Mouse (Mus musculus) limb, embryonic 12.5 days (tissue): ENCODE results near the gene Adh4. TPM values are rescaled to one million over a fixed set of nuclear protein-coding genes. Genes with fewer than 3 reads are reported as not detected.
"Not testable (repeated sequence)": the region's sequence is repeated elsewhere in the genome, so short reads cannot be mapped to it uniquely, and the experiment has no call there.

Experiments
- ATAC-seq: fragments of 200-750 bp; cut with Nextera tagmentation; 2 replicates; pipeline ENCODE4 v1.8.0; 2017; ENCODE audit warnings: low read depth, moderate TSS enrichment; ENCODE audit not compliant: insufficient number of reproducible peaks, insufficient read depth, low FRiP score, low TSS enrichment
- H3K27ac ChIP-seq: fragments of 300-500 bp; sonication (generic); 2 replicates; pipeline ENCODE4 v1.5.1; 2016; ENCODE audit warnings: mild to moderate bottlenecking, moderate library complexity
- H3K27me3 ChIP-seq: fragments of 300-500 bp; sonication (generic); 2 replicates; pipeline ENCODE4 v1.6.1; 2016; ENCODE audit warnings: mild to moderate bottlenecking, moderate library complexity
- H3K36me3 ChIP-seq: fragments of 300-500 bp; sonication (generic); 2 replicates; pipeline ENCODE4 v1.6.1; 2016; ENCODE audit warnings: mild to moderate bottlenecking, moderate library complexity
- H3K4me1 ChIP-seq: fragments of 300-500 bp; sonication (generic); replicated peaks from 2 replicates; pipeline ENCODE4 v1.6.1; 2016
- H3K4me2 ChIP-seq: fragments of 300-500 bp; sonication (generic); 2 replicates; pipeline ENCODE4 v1.6.1; 2016; ENCODE audit warnings: mild to moderate bottlenecking, moderate library complexity
- H3K4me3 ChIP-seq: fragments of 300-500 bp; sonication (generic); replicated peaks from 2 replicates; pipeline ENCODE4 v1.5.1; 2016; ENCODE audit warnings: mild to moderate bottlenecking
- H3K9ac ChIP-seq: fragments of 300-500 bp; sonication (generic); replicated peaks from 2 replicates; pipeline ENCODE4 v1.6.1; 2016; ENCODE audit warnings: mild to moderate bottlenecking, moderate library complexity
- H3K9me3 ChIP-seq: fragments of 300-500 bp; sonication (generic); 2 replicates; pipeline ENCODE4 v1.6.1; 2016; ENCODE audit warnings: mild to moderate bottlenecking, moderate library complexity
- WGBS: fragments of 180-500 bp; shearing (Covaris S2); methylation state at CpG from one replicate; pipeline ENCODE4 v1.1.7; 2016; 5-methylcytosine and 5-hydroxymethylcytosine counted together
- polyA plus RNA-seq: library from polyadenylated mRNA; unstranded; fragments of >200 nt; fragmentation: Nextera tagmentation; extraction: Ambion mirVana; gene quantifications from 2 replicates; pipeline ENCODE4 v1.2.1, GENCODE M21; 2016

Adh4 gene
- polyA plus RNA-seq, 1 experiment from 2014 or later, result not detected

- H3K9me3 ChIP-seq, H3K4me3 ChIP-seq, H3K27me3 ChIP-seq, H3K9ac ChIP-seq, H3K27ac ChIP-seq, ATAC-seq, H3K4me2 ChIP-seq, H3K4me1 ChIP-seq: not testable (repeated sequence)
- 95% methylated on average over 1 of the region's 1 CpGs for WGBS
- peaks cover 87% of the 10 kb centered on the region for H3K36me3 ChIP-seq
These were observed 51.4 kb downstream of the Adh4 start for GRCm38 (mm10) chr3:138466656-138467055.

- no peak overlapping the region for H3K4me2 ChIP-seq
- no peaks in the 10 kb centered on the region for H3K9me3 ChIP-seq
- no peak overlapping the region for H3K9ac ChIP-seq
- no peaks in the 10 kb centered on the region for H3K4me1 ChIP-seq
- H3K4me3 ChIP-seq, result no peak overlapping the region
- no peaks in the 10 kb centered on the region for H3K27me3 ChIP-seq
- peaks cover 67% of the 10 kb centered on the region for H3K36me3 ChIP-seq
- 79% methylated on average over 3 of the region's 3 CpGs for WGBS
- no peak overlapping the region for H3K27ac ChIP-seq
- ATAC-seq, result no peak
These were observed 55.8 kb downstream of the Adh4 start for GRCm38 (mm10) chr3:138471066-138471465.

GRCm38 (mm10) chr3:138479489-138479888, 64.2 kb downstream of the Adh4 start:
- Histone ChIP-seq H3K9me3 (peaks cover under 1% of the 10 kb centered on the region; the same call in 1 of the 2 replicates), H3K27ac (no peak overlapping the region), H3K4me2 (no peak overlapping the region), H3K4me1 (no peaks in the 10 kb centered on the region), H3K4me3 (no peak overlapping the region), H3K27me3 (no peaks in the 10 kb centered on the region), H3K36me3 (peaks cover 48% of the 10 kb centered on the region), H3K9ac (no peak overlapping the region)
- WGBS, result 94% methylated on average over 8 of the region's 8 CpGs
- ATAC-seq, result no peak

Other genes with a start within 250 kb of the Adh4 start
- gene 4930579F01Rik, start 221.6 kb upstream of the Adh4 start, polyA plus RNA-seq, result not detected in 2 replicates
- gene Adh7, start 197.7 kb upstream of the Adh4 start, polyA plus RNA-seq, result 0.10 and 0.20 TPM in 2 replicates
- gene Adh1, start 154.5 kb upstream of the Adh4 start, polyA plus RNA-seq, result 1.8 and 2.7 TPM in 2 replicates
- gene Adh6a, start 102.2 kb upstream of the Adh4 start, polyA plus RNA-seq, result not detected in 2 replicates
- gene Adh6b, start 73.7 kb upstream of the Adh4 start, polyA plus RNA-seq, result 0.54 and 0.60 TPM in 2 replicates
- gene Adh5, start 27.6 kb downstream of the Adh4 start, polyA plus RNA-seq, result 207 and 222 TPM in 2 replicates
- 44.1 and 44.2 TPM in 2 replicates for gene Metap1, start 74.0 kb downstream of the Adh4 start, polyA plus RNA-seq
- gene Eif4e, start 110.7 kb downstream of the Adh4 start, polyA plus RNA-seq, result 380 and 391 TPM in 2 replicates